Mouse (Mus musculus): ENCODE data around the gene Ucp2.
"Not testable (repeated sequence)": the region's sequence is repeated elsewhere in the genome, so short reads cannot be mapped to it uniquely, and the experiment has no call there.

The Ucp2 gene

DNA sequence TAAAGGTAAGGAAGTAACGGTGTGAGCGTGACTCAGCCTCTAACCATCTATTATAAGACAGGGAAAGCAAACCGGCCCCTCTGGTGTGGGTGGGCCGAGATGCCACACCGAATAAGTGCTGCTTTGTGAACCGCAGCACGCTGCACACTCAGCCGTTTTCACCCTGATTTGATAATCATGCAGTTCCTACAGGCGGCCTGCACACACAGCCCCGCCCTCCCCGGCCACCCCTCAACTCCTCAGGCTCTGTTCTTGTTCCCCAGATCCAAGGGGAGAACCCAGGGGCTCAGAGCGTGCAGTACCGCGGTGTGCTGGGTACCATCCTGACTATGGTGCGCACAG, 13.3 kb upstream of the Ucp2 start:
- DNase-seq (ENCODE audit: low read depth, low spot score) = no peak

DNA sequence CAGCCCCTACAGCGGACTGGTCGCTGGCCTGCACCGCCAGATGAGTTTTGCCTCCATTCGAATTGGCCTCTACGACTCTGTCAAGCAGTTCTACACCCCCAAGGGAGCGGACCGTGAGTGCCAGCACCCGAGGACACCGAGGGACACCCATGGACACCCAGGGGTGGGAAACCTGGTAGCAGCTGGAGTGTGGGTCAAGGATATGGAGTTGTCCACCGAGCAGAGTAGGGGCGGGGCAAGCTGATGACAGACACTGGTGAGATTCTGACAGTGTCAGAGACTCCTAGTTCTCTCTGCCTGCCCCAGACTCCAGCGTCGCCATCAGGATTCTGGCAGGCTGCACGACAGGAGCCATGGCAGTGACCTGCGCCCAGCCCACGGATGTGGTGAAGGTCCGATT, 13.0 kb upstream of the Ucp2 start:
- DNase-seq (ENCODE audit: low read depth, low spot score) = no peak

DNA sequence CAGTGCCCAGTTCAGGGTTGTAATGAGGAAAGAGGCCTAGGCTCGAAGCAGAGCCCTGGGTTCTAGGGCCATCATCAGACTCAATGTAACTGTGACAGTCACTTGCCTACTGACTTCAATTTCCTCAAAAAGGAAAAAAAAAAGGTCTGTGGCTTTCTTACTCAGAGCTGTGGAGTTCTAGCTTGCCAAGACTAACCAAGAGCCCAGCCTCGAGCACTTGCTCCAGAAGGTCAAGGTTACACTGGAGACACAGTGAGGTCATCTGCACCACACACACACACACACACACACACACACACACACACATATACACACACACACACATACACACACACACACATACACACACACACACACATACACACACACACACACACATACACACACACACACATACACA, 11.1 kb upstream of the Ucp2 start:
- DNase-seq (ENCODE audit: low read depth, low spot score) = not testable (repeated sequence)

DNA sequence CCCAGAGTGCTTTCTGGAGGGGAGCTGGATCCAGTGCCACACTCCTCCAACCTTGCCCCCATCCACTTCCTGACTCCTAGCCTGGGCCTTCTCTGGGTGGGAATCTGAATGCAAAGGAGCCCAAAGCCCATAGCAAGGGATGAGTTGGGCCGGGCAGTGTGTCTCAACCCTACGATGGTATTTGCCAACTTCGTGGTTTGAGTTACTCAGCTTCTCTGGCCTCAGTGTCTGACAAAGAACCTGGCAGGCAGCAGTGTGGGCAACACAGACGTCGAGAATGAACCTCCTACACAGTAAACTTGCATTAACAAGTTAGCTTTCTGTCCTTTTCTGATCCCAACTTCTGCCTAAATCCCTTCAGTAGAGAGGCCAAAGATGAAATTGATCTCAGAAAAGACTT, 8.6 kb upstream of the Ucp2 start:
- DNase-seq (ENCODE audit: low read depth, low spot score) = no peak

DNA sequence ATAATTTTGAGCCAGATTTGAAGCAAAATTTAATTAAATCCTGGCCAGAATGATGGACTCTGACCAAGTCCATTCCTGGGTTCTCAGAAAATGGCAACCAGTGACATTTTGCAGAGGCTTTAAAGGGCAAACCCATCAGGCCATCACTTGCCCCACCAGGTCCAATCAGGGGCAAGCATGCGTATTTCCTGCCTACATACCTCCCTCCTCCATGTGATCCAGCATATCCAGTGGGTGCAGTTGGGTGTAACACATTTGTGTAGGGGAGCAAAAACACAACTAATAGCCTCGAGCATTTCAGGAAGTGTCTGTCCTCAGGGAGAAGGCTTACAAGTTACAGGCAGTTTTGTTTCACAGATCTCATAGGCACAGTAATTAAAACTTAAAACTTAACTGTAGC, 5.8 kb upstream of the Ucp2 start:
- peak; percentile 29 for DNase-seq (ENCODE audit: low read depth, low spot score)

DNA sequence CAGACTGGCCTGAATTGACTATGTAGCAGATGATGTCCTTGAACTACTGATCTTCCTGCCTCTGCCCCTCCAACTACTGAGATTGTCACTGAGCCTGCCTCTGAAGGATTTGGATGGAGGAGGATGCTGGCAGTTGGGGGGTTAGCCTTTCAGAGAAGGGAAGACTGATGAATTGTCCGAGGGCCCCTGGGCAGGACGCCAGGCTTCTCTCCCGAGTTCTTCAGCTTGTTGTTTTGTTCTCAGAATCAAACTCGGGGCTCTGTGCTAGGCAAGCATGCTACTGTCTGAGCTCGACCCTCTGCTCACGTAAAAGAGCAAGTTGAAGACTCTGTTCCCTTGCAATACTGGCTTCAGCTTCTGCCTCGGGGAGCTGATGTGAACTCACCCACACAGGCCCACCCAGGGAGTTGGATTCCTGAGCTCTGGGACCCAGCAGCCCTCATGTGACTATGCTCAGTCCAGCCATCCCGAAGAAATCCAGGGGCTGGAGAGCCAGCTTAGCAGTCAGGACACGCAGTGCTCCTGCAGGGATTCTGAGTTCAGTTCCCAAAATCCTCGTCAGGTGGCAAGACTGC, 4.6 kb upstream of the Ucp2 start:
- DNase-seq (ENCODE audit: low read depth, low spot score) = no peak

DNA sequence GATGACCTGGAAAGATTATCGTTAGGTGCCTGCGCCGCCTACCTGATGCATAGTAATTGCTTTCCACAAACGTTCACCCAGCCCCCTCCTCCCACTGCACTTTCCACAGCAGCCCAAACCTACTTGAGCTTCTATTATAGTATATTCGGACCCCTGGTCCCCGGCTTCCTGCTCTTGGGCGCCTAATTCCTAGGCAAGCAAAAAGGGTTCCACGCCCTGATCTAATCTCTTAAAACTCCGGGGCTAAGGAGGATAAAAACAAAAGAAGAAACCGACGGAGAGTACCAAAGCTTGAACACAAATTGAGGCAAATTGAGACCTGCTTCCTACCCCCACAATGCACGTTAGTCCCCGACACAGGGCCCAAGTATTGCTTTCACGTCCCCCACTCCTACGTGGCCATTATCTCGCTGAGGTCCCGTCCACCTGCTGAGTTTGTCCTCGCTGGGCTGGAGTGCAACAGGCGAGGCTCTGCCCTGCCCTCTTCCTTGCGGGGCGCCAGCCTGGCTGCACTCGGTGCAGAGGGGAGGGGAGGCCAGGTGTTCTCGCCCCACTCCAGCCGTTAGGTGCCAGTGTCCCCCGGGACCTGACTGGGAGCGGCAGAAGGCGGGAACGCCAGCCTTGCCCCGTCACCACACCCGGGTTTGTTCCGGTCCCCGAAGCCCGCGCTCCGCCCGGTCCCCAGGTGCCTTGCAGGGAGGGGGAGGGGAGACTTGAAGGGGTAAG, 583 bp upstream of the Ucp2 start:
- no peak for DNase-seq (ENCODE audit: low read depth, low spot score)

DNA sequence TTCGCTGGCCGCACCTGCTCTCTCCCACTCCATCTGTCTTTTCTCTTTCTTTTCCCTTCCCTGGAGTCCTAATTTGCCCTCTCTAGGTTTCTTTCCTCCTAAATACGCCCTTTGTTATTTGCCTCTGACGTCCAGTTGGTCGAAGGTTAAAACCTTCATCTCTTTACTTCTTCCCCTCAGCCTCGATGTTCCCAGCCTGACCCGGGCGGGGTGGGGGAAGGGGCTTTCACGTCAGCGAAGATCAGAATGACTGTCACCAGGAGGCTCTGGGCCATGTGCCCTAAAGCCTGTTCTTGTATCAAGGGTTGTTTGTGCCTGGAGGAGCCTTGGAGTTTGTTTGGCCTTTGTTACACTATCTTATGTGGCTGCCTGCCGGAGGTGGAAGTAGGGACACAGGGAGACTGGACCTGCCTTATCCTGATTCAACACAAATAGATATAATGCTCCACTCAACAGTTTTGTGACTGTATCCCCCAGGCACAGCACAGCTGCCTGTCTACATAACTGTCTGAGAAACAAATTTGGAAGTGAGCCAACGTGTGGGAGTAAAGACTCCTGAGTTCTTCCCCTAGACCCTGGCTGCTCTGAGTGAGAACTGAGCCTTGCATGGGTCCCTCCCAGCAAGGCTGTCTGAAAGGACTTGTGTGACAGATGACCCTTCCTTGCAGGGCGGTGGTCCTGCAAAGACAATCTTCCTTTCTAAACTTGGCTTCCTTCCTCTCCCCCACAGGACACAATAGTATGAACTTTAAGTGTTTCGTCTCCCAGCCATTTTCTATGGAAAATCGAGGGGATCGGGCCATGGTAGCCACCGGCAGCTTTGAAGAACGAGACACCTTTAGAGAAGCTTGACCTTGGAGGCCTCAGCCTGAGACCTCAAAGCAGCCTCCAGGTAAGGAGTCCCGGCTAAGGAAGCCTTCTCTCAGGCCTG, 612 bp downstream of the Ucp2 start:
- DNase-seq (ENCODE audit: low read depth, low spot score) = peak; percentile 73

DNA sequence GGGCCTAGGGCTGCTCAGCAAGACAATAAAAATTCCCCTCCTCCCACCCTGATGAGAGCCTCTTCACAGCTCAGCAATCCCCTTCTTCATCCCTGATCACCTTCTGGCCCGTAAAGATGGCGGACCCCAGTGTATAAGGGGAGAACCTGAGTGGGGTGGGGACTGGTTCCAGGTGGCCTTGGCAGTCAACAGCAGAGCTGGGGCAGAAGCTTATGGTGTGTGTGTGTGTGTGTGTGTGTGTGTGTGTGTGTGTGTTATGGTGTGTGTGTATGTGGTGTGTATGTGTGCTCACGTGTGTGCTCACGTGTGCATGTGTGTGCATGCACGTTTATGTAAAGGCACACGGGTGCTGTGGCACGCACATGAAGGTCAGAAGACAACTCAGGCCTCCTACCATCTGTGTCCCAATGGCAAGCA, 1.3 kb downstream of the Ucp2 start:
- DNase-seq (ENCODE audit: low read depth, low spot score) = peak; percentile 74

DNA sequence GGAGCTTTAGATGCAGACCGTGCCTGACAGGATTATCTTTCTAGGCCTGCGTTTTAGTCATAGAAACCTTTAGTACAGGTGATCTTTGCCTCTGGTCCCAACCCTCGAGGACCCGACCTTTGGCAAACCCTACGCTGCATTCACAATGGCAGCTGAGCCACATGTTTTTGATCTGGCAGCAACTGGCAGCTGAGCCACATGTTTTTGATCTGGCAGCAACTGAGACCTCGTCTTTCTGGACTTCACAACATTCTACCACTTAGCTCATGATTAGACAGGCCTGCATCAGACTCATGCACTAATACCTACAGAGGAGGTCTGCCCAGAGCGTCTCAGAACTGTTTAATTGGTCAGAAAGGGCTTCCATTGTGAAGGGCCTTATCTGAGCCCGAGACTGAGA, 1.9 kb downstream of the Ucp2 start:
- DNase-seq (ENCODE audit: low read depth, low spot score) = no peak

DNA sequence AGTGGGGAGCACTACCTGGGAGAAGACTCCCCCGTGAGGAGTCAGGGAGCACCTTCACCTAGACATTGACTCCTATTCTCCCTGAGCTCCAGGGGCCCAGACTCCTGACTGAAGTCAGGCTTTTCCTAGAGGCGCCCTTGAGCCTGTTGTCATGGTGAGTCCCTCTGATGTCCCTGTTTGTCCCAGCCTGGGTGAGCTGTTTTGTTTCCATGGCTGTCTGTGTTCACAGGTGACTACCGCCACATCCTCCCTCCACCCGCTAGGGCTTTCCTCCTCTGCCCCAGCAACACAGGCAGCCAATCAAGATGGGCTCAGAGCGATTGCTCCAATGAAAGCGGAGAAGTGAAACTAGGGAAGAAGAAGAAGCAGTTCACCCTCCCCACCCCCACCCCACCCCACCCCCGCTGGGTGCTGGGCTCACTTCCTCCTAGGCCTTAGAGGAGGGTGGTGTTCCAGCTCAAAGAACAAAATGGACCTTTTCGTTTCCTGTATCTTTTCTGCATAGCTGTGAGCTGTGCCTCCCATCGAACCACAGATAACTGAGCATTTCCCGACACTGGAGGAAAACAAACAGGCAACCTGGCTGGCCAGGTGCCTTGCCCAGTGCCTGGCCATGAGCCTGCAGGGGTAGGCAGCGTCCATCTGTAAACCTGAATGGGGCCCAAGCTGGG, 2.6 kb downstream of the Ucp2 start:
- DNase-seq (ENCODE audit: low read depth, low spot score) = peak; percentile 94

DNA sequence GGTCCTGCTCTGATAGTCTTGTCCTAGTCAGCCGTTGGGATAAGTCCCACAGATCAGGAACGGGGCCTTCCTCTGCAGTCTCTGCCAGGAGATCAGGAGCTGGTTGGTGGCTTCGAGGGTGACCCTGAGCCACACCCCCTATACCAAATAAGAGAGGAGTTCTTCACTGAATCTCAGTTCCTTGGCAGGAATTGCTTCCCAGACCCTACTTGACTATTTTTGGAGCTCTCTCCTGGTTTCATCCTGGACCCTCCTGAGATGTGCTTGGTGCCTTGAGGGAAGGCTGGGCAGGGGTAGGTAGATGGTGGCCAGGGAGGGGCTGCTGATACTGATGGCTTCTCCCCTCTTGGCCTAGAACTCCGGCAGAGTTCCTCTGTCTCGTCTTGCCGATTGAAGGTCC, 3.2 kb downstream of the Ucp2 start:
- DNase-seq (ENCODE audit: low read depth, low spot score) = no peak

DNA sequence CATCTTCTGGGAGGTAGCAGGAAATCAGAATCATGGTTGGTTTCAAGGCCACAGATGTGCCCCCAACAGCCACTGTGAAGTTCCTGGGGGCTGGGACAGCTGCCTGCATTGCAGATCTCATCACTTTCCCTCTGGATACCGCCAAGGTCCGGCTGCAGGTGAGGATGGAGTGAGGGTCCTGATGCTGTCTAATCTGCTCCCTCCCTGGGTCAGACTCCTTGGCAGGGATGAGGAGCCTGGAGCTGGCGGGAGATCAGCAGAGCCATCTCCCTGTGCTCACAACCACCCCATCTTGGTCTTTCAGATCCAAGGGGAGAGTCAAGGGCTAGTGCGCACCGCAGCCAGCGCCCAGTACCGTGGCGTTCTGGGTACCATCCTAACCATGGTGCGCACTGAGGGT, 3.7 kb downstream of the Ucp2 start:
- no peak for DNase-seq (ENCODE audit: low read depth, low spot score)

DNA sequence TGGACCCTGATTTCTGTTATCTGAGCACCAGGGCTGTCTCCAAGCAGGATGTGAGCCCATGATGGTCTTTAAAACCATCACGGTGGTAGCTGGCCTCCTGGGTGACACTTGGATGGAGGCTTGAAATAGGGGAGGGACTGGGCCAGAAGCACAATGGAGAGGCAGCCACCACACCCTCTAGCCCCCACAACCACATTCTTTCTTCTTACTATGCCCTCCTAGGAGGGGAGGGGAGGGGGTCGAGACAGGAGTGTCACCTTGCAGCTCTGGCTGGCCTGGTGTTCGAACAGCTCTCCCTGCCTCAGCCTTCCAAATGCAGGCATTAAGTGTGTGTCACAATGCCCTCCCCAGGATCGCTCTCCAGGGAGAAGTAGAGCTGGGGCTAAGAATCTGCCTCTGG, 4.3 kb downstream of the Ucp2 start:
- no peak for DNase-seq (ENCODE audit: low read depth, low spot score)

DNA sequence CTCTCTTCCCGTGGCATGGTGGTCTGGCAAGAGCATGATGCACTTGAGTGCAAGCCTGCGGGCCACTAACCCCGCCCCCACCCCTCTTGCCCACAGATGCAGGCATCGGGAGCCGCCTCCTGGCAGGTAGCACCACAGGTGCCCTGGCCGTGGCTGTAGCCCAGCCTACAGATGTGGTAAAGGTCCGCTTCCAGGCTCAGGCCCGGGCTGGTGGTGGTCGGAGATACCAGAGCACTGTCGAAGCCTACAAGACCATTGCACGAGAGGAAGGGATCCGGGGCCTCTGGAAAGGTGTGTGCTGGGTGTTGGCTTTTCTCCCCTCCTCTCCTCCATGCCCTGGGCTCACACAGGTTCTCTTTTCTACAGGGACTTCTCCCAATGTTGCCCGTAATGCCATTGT, 4.8 kb downstream of the Ucp2 start:
- no peak for DNase-seq (ENCODE audit: low read depth, low spot score)

DNA sequence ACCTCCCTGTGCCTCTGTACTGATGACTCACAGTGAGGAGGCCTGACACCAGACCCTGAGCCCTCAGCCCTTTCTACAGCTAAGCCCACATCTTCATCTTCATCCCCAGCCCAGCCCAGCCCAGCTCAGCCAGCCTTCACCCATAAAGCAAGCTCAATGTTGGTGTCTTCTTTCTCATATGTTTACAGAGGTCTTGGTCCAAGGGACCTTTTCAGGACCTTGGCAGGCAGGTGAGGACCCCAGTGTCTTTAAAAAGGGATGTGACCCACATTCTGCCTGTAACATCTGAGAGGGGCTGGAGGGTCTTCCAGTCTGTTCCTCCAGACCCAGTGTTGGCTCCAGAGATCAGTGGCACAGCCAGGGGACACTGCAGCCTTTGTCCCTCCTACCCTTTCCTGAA, 6.3 kb downstream of the Ucp2 start:
- DNase-seq (ENCODE audit: low read depth, low spot score) = no peak

DNA sequence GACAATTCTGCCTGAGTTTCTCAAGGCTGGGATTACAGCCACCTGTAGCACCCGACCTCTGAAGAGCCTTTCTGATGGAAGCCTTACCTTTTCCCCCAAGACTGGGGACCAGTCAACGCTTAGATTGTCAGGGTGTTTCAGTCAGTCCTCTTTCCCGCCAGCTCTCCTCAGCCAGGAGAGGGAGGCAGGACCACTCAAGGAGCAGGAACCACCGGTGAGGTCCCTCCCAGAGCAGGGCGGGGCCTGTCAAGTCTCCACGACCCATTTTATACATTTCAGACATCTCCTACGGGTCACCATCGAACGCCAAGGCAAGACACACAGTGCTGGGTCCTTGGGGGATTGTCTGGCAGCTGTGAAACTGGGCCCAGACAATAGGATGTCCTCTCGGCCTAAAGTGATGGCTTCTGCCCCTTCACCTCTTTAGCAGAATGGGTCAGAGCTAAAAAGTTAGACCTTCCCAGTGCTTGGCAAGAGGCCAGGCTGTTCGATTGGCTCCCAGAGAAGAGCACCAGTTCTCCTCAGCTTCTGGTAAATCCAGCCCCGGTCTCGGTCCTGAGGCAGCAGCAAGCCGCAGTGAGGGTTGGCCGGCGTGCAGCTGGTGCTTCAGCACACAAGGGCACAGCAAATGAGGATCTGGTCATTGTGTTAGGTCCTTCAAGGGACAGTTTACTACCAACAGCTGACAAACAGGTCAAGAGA, 7.3 kb downstream of the Ucp2 start:
- DNase-seq (ENCODE audit: low read depth, low spot score) = no peak

DNA sequence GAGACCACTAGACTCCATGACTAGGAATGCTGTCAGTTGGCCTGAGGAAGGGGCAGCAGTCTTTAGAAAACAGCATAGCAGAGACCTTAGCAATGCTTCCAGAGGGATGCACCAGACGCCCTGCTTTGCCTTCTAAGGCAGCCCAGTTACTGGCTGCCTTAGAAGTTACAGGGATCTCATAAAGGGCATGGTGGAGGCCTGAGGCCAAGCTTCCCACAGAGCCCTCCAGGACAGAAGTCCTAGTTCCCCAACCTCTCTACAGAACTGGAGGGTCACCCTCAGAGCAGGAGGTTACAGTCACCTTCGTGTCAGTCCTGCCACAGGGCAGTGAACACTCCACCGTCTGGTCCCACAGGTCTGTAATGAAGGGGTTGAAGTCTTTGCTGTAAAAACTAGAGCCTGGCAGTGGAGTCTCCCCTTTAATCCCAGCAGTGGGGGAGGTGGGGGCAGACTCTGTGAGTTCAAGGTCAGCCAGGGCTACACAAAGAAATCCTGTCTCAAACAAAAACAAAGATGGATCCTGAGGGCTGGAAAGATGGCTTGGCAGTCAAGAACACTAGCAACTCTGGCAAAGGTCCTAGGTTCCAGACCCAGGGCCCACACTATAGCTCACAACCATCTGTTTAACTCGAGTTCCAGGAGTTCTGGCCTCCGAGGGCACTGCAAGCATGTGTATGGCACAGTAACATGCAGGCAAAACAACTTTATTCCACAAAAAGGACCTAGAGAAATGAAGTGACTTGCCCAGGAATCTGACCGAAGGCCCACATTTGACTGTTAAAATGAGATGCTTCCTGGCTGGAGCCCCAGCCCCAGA, 8.1 kb downstream of the Ucp2 start:
- DNase-seq (ENCODE audit: low read depth, low spot score) = peak; percentile 71

DNA sequence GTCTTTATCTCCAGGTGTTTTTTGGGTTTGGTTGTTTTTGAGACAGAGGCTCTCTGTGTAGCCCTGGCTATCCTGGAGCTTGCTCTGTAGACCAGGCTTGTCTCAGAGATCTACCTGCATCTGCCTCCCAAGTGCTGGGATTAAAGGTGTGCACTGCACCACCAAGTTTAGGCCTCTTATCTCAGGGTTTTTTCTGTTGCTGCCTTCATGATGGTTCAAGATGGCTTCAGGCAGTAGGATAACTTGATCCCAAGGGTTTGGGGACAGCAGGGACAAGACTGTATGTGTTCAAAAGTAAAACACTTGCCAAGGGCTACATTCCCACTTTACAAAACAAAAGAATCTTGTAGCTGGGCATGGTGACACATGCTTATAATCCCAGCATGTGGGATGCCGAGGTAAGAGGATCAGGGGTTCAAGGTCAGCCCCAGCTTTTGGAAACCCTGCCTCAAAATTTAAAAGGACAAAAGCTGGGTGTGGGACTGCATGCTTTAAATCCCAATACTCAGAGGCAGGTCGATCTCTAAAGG, 8.8 kb downstream of the Ucp2 start:
- peak; percentile 67 for DNase-seq (ENCODE audit: low read depth, low spot score)

DNA sequence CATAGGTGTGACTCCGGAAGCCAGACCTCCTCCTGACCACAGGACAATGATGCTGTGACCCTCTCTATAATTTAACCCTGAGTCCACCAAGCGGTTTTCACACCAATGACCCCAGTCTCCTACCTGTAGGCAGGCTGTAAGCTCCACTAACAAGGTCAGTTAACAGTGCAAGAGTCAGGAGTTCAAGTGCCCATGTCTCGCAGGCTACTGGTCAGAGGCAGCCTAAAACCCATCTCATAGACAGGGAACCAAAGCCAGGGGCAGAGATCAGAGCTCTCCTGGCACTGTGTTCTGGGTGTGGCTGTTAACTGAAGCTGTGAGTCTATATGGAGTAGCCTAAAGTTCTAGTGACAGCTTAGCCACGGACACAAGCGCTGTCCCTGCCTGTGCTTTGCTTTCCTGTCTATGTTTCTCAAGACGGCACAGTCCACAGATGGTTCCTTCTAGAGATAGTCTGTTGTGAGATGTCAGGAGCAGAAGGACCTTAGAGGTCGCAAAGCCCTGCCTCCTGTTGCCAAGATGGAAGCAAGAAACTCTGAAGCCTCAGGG, 9.3 kb downstream of the Ucp2 start:
- DNase-seq (ENCODE audit: low read depth, low spot score) = peak; percentile 66

Data from A20 (cell line).